Mouse (Mus musculus) small intestine, adult 2 months (tissue): ENCODE data around the gene Tap2.

Source experiments
- CTCF ChIP-seq: fragments of 200-500 bp; IDR thresholded peaks from 2 replicates; pipeline ENCODE4 v1.5.1; 2012; ENCODE audit warnings: low read depth, mild to moderate bottlenecking, control low read depth, inconsistent platforms, low read length, moderate library complexity, mixed read lengths; ENCODE audit not compliant: insufficient replicate concordance, insufficient read length; ENCODE audit errors: extremely low read depth
- POLR2A ChIP-seq: fragments of 200-500 bp; IDR thresholded peaks from 2 replicates; pipeline ENCODE4 v1.6.1; 2012; ENCODE audit warnings: low read depth, mild to moderate bottlenecking, control low read depth, inconsistent platforms, low read length, moderate library complexity

GRCm38 (mm10) chr17:34210599-34210998 lies 7.3 kb downstream of the Tap2 start:
- TF ChIP-seq CTCF (no peak), POLR2A (no peak)
